Mouse (Mus musculus) regulatory T cell (primary cell): ENCODE measurements around the gene Mrpl16.

Experiments
- in situ Hi-C: fragments of 300-600 bp; cut with MboI, MseI; formaldehyde crosslinking; loops from one replicate; pipeline ENCODE4 v1.15.1; 2025; ENCODE audit warnings: high pct_unique_total_duplicates

The Mrpl16 gene

GRCm38 (mm10) chr19:11770205-11770892, at the start of gene Mrpl16:
Gene Mrpl16, plus strand, starts transcription at chr19:11770391.
- in situ Hi-C loops: loop anchor here (10.0 kb wide), 1 partner anchor 204 kb away; no protein-coding TSS in a partner anchor

GRCm38 (mm10) chr19:11723870-11724269, 46.3 kb upstream of the Mrpl16 start:
- in situ Hi-C loops: no loop called here

- in situ Hi-C loops: no loop called here
These were observed 45.9 kb upstream of the Mrpl16 start for GRCm38 (mm10) chr19:11724275-11724674.

- in situ Hi-C loops: no loop called here
These were observed 44.3 kb upstream of the Mrpl16 start for GRCm38 (mm10) chr19:11725915-11726314.

GRCm38 (mm10) chr19:11727304-11727703, 42.9 kb upstream of the Mrpl16 start:
- in situ Hi-C loops: no loop called here

- in situ Hi-C loops: no loop called here
These were observed 39.9 kb upstream of the Mrpl16 start for GRCm38 (mm10) chr19:11730278-11730677.

- in situ Hi-C loops: no loop called here
These were observed 33.7 kb upstream of the Mrpl16 start for GRCm38 (mm10) chr19:11736455-11736854.

- in situ Hi-C loops: no loop called here
These were observed 24.5 kb upstream of the Mrpl16 start for GRCm38 (mm10) chr19:11745680-11746079.

- in situ Hi-C loops: no loop called here
These were observed 22.9 kb upstream of the Mrpl16 start, which contains the start of gene Gif for GRCm38 (mm10) chr19:11747298-11747697. Gene Gif, plus strand, starts transcription at chr19:11747554.

- in situ Hi-C loops: loop anchor here (5.0 kb wide), 2 partner anchors 158 to 413 kb away; no protein-coding TSS in a partner anchor
These were observed 5.1 kb upstream of the Mrpl16 start for GRCm38 (mm10) chr19:11765059-11765458.

- in situ Hi-C loops: loop anchor here (5.0 kb wide), 2 partner anchors 159 to 414 kb away; no protein-coding TSS in a partner anchor
These were observed 3.8 kb upstream of the Mrpl16 start for GRCm38 (mm10) chr19:11766413-11766812.

GRCm38 (mm10) chr19:11768163-11768562, 2.0 kb upstream of the Mrpl16 start:
- in situ Hi-C loops: loop anchor here (5.0 kb wide), 2 partner anchors 161 to 416 kb away; no protein-coding TSS in a partner anchor

GRCm38 (mm10) chr19:11769257-11769920, 802 bp upstream of the Mrpl16 start:
- in situ Hi-C loops: loop anchor here (5.0 kb wide), 2 partner anchors 162 to 417 kb away; no protein-coding TSS in a partner anchor

GRCm38 (mm10) chr19:11777191-11777865, 7.1 kb downstream of the Mrpl16 start:
- in situ Hi-C loops: loop anchor here (5.0 to 10.0 kb wide), 3 partner anchors 55 to 197 kb away; no protein-coding TSS in a partner anchor

- in situ Hi-C loops: no loop called here
These were observed 15.4 kb downstream of the Mrpl16 start for GRCm38 (mm10) chr19:11785409-11786154.

GRCm38 (mm10) chr19:11787826-11788225, 17.6 kb downstream of the Mrpl16 start:
- in situ Hi-C loops: no loop called here

GRCm38 (mm10) chr19:11788876-11789275, 18.7 kb downstream of the Mrpl16 start:
- in situ Hi-C loops: no loop called here

GRCm38 (mm10) chr19:11791825-11792224, 21.6 kb downstream of the Mrpl16 start:
- in situ Hi-C loops: no loop called here

GRCm38 (mm10) chr19:11793741-11794359, 23.7 kb downstream of the Mrpl16 start:
- in situ Hi-C loops: no loop called here

- in situ Hi-C loops: no loop called here
These were observed 24.3 kb downstream of the Mrpl16 start for GRCm38 (mm10) chr19:11794447-11794846.
